Mouse (Mus musculus): ENCODE results near the gene Wfdc2. TPM values are rescaled to one million over a fixed set of nuclear protein-coding genes. Genes with fewer than 3 reads are reported as not detected.

Gene Wfdc2
- polyA plus RNA-seq (2015; fragmentation: Nextera tagmentation; extraction: Ambion mirVana) = 2.2 and 4.2 TPM in 2 replicates

DNA sequence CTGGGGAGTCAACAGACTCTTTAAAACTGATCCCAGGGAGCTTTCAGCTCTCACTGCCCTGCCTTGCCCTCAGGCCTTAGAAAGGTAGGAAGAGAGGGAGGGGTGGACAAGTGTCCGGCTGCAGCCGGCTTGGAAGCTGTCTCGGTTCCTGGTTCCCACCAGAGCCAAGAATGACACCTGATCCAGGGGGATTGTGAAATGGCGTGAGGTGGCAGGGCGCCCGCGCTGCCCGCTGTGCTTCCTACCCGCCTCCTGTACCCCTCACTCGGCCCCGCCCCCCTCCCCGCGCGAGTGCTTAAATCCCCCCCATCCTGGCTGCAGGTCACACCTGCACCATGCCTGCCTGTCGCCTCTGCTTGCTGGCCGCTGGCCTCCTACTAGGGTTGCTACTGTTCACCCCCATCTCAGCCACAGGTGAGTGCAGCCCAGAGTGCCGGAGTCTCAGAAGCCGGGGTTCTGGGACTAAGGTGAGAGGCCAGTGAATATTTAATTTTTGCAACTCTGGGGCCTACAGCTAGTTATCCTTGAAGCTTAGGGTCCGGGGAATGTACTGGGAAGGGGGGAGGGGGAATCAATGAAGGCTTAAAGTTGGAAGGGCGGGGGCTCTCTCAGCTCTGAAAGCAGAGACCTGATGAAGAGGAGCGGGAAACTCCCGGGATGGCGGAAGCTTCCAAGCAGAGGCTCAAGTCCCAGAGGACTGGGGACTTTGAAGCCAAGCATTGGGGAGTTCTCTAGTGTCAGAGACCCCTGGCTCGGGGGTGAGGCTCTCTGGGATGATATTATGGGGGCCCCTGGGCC is at the start of gene Wfdc2:
Gene Wfdc2 (plus strand): TSS at position 23 of the 798 bp plus-strand sequence.
- H3K4me1 ChIP-seq (replicated peaks) = peaks cover 20% of the 10 kb centered on the region
- H3K9me3 ChIP-seq = no peaks in the 10 kb centered on the region
- no peak for ATAC-seq (ENCODE audit: low read depth)
- H3K36me3 ChIP-seq = no peaks in the 10 kb centered on the region
- H3K9ac ChIP-seq = peak within 1 kb of the TSS; percentile 65
- peaks cover 44% of the 10 kb centered on the region for H3K27me3 ChIP-seq
- peak within 1 kb of the TSS; percentile 74 for H3K4me2 ChIP-seq
- H3K4me3 ChIP-seq = peak within 1 kb of the TSS; percentile 44
- WGBS = 6% methylated on average over 24 of the region's 24 CpGs
- H3K27ac ChIP-seq (replicated peaks) = no peak within 1 kb of the TSS

DNA sequence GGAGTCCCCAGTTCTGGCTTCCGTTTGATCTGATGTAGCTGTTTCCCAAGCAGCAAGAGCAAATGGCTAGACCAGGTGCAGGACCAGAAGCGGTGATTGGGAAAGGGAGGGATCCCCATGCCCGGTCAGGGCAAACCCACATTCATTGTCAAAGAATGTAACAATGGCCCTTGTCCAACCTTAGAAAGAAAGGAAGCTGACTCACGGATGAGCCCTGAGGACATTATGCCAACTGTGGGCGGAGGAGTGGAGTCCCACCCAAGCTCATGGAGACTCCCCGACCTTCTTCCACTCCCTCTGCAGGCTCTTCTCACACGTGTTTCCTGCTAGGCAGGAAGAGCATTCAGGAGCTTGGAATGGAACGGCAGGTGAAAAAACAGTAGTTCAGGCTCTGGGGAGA is 48.8 kb upstream of the Wfdc2 start:
- 79% methylated on average over 8 of the region's 8 CpGs for WGBS
- H3K36me3 ChIP-seq = peaks cover 6% of the 10 kb centered on the region

DNA sequence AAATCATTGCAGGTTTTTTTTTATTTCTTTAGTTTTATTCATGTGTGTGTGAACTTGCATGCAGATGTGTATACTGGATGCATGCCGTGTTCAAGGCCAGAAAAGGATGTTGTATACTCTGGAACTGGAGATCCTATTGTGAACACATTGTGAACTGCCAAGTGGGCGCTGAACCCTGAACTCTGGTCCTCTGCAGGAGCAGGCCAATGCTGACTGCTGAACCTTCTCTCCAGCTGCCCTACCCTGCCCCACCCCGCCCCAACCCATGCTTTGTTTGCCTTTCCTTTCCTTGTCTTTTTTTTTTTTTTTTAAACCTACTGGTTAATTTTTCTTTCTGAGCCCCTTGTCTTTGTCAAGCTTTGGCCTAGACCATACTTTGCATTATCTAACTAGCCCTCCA is 47.3 kb upstream of the Wfdc2 start:
- no peaks in the 10 kb centered on the region for H3K9me3 ChIP-seq
- H3K4me2 ChIP-seq = no peak overlapping the region
- no peaks in the 10 kb centered on the region for H3K36me3 ChIP-seq
- H3K27ac ChIP-seq (replicated peaks) = no peak overlapping the region
- WGBS = 88% methylated on average over 3 of the region's 3 CpGs
- no peak overlapping the region for H3K4me3 ChIP-seq
- H3K27me3 ChIP-seq = no peaks in the 10 kb centered on the region
- no peak overlapping the region for H3K9ac ChIP-seq
- no peak for ATAC-seq (ENCODE audit: low read depth)
- no peaks in the 10 kb centered on the region for H3K4me1 ChIP-seq (replicated peaks)

More for the DNA sequence above, 48.8 kb upstream of the Wfdc2 start:
- H3K4me2 ChIP-seq = no peak overlapping the region
- no peak overlapping the region for H3K4me3 ChIP-seq
- H3K27ac ChIP-seq (replicated peaks) = no peak overlapping the region
- H3K27me3 ChIP-seq = no peaks in the 10 kb centered on the region
- no peaks in the 10 kb centered on the region for H3K4me1 ChIP-seq (replicated peaks)
- no peaks in the 10 kb centered on the region for H3K9me3 ChIP-seq
- no peak for ATAC-seq (ENCODE audit: low read depth)
- no peak overlapping the region for H3K9ac ChIP-seq

DNA sequence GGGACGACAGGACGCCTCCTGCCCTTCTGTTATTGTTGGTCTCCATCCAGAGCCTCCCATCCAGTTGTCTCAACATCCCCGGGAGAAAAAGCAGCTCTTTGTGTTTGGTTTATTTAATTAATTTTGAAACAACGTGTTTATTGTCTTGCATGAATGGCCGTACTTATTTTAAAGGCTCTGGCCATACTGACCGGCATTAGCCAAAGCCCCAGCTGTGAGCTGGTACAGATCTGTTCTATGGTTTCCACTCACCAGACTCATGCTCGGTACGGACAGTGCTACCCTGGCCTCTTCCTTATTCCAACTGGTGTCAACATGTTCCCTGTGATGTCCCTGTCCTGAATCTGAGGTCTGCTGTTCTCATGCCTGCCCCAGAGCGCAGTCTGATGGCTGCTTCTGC is 46.3 kb upstream of the Wfdc2 start:
- no peaks in the 10 kb centered on the region for H3K27me3 ChIP-seq
- H3K9me3 ChIP-seq = no peaks in the 10 kb centered on the region
- H3K4me2 ChIP-seq = no peak overlapping the region
- no peaks in the 10 kb centered on the region for H3K4me1 ChIP-seq (replicated peaks)
- ATAC-seq (ENCODE audit: low read depth) = no peak
- H3K27ac ChIP-seq (replicated peaks) = no peak overlapping the region
- no peak overlapping the region for H3K9ac ChIP-seq
- no peaks in the 10 kb centered on the region for H3K36me3 ChIP-seq
- WGBS = 75% methylated on average over 9 of the region's 9 CpGs
- H3K4me3 ChIP-seq = no peak overlapping the region

DNA sequence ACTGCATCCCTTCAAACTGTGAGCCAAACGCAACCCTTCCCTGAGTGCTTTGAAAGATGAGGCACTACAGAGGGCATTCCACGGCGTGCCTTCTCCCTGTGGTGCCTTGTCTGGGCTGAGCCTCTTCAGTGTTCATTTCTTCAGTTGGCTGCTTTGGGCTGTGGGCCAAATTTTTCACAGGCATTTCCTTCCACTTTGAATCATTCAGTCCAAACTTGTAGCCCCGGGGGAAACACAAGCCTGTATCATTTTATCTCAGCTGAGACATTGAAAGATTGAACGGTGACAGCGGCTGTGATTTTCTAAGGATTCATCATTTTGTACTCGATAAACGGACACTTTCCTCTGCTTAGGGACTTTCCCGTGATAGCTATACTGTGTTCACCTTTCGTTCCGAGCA is 45.6 kb upstream of the Wfdc2 start:
- H3K4me1 ChIP-seq (replicated peaks) = peaks cover 1% of the 10 kb centered on the region; the same call in 1 of the 2 replicates
- no peak overlapping the region for H3K27ac ChIP-seq (replicated peaks)
- no peak overlapping the region for H3K4me3 ChIP-seq
- no peaks in the 10 kb centered on the region for H3K36me3 ChIP-seq
- WGBS = 89% methylated on average over 11 of the region's 11 CpGs
- ATAC-seq (ENCODE audit: low read depth) = no peak
- H3K9ac ChIP-seq = no peak overlapping the region
- no peaks in the 10 kb centered on the region for H3K9me3 ChIP-seq
- no peak overlapping the region for H3K4me2 ChIP-seq
- H3K27me3 ChIP-seq = no peaks in the 10 kb centered on the region; the same call in 1 of the 2 replicates

DNA sequence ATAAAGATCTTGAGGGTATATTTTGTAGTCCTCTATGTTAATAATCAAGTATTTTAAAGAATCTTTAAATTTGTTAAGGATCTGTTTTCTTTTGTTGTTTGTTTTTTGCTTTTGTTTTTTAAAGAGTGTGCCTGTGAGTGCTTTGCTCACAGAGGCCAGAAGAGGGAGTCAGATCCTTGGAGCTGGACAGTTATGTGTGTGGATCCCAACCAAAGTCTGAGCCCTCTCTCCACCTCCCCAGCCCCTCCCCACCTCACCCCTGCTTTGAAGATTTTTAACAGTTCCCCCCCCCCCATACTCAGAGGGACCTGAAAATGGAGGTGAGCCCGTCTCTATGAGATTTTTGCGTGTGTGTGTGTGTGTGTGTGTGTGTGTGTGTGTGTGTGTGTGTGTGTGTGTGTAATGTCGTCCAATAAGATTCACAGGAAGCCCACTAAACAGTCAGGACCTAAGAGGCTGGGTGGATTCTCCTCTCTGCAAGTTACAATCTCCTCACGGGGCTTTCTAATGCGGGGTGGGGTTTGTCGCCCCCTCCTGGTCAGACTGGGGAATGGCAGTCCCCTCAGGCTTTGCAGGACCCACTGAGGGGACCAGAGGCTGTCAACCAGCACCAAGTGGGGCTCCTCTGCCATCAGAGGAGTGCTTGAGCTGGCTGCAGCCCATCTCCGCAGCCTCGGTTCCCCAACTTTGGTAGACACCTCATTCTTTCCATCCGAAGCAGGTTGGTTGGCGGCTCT is 44.6 kb upstream of the Wfdc2 start:
- Histone ChIP-seq H3K9me3 (no peaks in the 10 kb centered on the region), H3K4me3 (no peak overlapping the region), H3K4me2 (no peak overlapping the region), H3K9ac (no peak overlapping the region), H3K4me1 (replicated peaks) (peaks cover 5% of the 10 kb centered on the region; the same call in 1 of the 2 replicates), H3K27ac (replicated peaks) (peak overlapping the region; percentile 24; the same call in 1 of the 2 replicates), H3K27me3 (peaks cover 8% of the 10 kb centered on the region; the same call in 1 of the 2 replicates), H3K36me3 (no peaks in the 10 kb centered on the region)
- no peak for ATAC-seq (ENCODE audit: low read depth)
- WGBS = 34% methylated on average over 10 of the region's 10 CpGs

DNA sequence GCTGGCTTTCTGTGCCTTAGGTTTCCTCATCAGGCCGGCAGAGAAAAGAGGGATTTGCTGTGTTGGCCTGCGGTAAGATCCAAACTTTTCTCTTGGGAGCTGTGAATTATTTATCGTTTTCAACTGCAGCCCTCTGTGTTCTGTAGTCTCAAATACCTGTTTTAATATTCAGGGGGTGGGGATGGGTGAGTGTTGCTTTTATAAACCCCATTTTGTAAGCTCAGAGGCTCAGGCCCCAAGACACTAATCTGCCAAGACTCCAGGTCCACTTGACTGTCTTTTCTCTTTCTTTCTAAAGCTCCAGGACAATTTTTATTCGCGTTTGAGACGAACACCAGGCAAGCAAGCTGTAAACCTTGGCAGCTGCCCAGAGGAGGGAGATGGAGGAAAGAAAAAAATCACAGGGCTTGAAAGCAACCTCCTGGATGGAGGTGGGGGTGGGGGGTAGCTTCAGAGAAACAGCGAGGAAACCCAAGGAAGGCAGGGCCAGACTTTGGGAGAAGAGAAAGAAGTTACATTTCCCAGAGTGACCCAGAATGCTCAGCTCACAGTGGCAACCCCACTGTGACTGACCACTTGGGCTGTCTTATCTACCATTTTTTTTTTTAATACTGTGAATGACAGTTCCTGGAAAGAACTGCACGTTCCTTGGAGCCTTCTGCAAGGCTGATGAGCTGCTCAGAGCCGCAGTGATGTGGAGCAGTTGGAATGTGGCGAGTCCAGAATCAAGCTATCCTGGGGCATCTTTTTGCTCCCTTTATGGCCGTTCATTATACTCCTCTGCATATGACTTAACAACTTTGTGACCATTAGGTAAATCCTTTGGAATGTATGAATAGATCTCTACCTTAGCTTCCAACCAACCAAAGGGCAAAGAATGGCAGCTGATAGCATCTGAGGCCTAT is 43.7 kb upstream of the Wfdc2 start:
- Histone ChIP-seq H3K27me3 (peaks cover 8% of the 10 kb centered on the region; the same call in 1 of the 2 replicates), H3K36me3 (no peaks in the 10 kb centered on the region), H3K9me3 (no peaks in the 10 kb centered on the region), H3K4me1 (replicated peaks) (peaks cover 5% of the 10 kb centered on the region; the same call in 1 of the 2 replicates), H3K27ac (replicated peaks) (peak overlapping the region; percentile 24; the same call in 1 of the 2 replicates), H3K4me2 (no peak overlapping the region), H3K9ac (no peak overlapping the region), H3K4me3 (no peak overlapping the region)
- WGBS = 51% methylated on average over 11 of the region's 11 CpGs
- no peak for ATAC-seq (ENCODE audit: low read depth)

DNA sequence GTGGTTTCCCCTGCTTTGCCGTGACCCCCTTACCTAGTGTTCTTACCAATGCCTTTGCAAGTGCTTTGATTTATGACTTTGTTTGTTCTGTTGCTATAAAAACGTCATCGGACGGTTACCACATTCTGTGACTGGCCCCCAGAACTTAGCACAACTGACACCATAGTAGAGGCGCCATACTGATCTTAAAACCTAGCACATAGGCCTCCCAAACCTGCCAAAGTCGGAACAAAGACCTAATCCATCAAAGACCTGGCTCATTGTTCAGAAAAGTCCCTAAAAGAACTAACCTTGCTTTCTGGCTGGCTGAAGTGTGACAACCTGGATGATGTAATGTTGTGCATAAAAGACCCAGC is 43.1 kb upstream of the Wfdc2 start:
- no peak overlapping the region for H3K4me2 ChIP-seq
- no peaks in the 10 kb centered on the region for H3K36me3 ChIP-seq
- no peak for ATAC-seq (ENCODE audit: low read depth)
- peaks cover 8% of the 10 kb centered on the region; the same call in 1 of the 2 replicates for H3K27me3 ChIP-seq
- no peak overlapping the region for H3K27ac ChIP-seq (replicated peaks)
- 54% methylated on average over 6 of the region's 6 CpGs for WGBS
- H3K9me3 ChIP-seq = no peaks in the 10 kb centered on the region
- no peak overlapping the region for H3K9ac ChIP-seq
- peaks cover 5% of the 10 kb centered on the region; the same call in 1 of the 2 replicates for H3K4me1 ChIP-seq (replicated peaks)
- H3K4me3 ChIP-seq = no peak overlapping the region

DNA sequence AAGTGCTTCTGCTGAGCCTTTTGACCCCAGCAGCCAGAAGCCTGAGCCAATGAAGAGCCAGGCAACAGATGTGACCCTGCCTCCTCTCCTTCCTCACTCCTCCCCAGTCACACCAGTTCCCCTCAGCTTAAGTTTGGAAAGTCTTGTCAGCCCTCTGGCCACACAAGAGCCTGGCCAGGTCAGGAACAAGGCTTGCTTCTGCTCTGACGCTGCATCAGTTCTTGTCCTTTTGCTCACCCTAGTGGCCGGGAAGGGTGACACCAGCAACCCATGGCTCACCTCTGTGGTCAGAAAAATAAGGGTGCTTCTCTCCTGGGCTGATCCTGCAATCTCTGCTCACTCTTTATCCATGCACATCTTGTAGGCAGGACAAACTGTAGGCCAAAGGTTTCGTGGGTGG is 41.4 kb upstream of the Wfdc2 start:
- WGBS = 14% methylated on average over 3 of the region's 3 CpGs
- Histone ChIP-seq H3K4me1 (replicated peaks) (peaks cover 5% of the 10 kb centered on the region; the same call in 1 of the 2 replicates), H3K27me3 (peaks cover 8% of the 10 kb centered on the region; the same call in 1 of the 2 replicates), H3K27ac (replicated peaks) (no peak overlapping the region), H3K4me2 (no peak overlapping the region), H3K9me3 (peaks cover 6% of the 10 kb centered on the region; the same call in 1 of the 2 replicates), H3K4me3 (no peak overlapping the region), H3K36me3 (no peaks in the 10 kb centered on the region), H3K9ac (no peak overlapping the region)
- ATAC-seq (ENCODE audit: low read depth) = no peak

DNA sequence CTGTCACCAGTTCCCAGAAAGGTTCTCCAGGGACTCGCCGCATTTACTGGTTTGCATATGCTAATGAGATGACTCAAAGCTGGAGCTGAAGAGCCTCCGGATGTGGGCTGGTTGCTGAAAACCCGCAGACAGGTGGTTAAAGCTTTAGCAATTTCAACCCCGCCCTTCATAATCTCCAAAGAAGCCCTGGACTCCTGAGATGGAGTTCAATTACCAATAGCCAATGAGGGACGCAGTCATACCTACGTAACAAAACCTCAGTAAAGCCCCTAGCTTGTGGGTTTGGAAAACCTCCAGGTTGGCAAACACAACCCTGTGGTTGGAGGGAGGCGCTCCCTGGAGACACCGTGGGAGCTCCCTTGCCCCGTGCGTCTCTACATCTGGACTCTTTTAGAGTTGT is 40.4 kb upstream of the Wfdc2 start:
- Histone ChIP-seq H3K4me2 (no peak overlapping the region), H3K4me3 (no peak overlapping the region), H3K27ac (replicated peaks) (no peak overlapping the region), H3K4me1 (replicated peaks) (peaks cover 5% of the 10 kb centered on the region; the same call in 1 of the 2 replicates), H3K36me3 (no peaks in the 10 kb centered on the region), H3K9ac (no peak overlapping the region), H3K27me3 (peaks cover 8% of the 10 kb centered on the region; the same call in 1 of the 2 replicates), H3K9me3 (peaks cover 14% of the 10 kb centered on the region)
- no peak for ATAC-seq (ENCODE audit: low read depth)
- WGBS = 18% methylated on average over 11 of the region's 11 CpGs

DNA sequence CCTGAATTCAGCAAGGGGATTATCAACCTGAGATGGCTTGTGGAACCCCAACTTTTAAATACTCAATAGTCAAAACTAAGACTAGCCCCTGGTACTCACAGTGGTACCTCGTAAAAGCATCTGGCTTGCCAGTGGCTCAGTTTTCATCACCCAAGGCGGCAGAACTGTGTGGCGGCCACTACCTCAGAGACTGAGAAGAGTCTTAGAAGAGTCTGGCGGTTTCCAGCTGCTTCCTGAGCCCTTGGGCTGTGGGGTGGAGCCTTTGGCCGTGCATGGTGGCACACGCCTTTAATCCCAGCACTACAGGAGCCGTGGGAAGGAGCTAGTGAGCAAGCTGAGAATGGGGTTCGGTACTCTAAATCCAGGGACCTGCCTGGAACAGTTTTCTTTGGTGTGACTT is 39.9 kb upstream of the Wfdc2 start:
- Histone ChIP-seq H3K9me3 (peaks cover 15% of the 10 kb centered on the region), H3K4me1 (replicated peaks) (peaks cover 5% of the 10 kb centered on the region; the same call in 1 of the 2 replicates), H3K4me2 (no peak overlapping the region), H3K9ac (no peak overlapping the region), H3K36me3 (no peaks in the 10 kb centered on the region), H3K27ac (replicated peaks) (no peak overlapping the region), H3K27me3 (peaks cover 8% of the 10 kb centered on the region; the same call in 1 of the 2 replicates), H3K4me3 (no peak overlapping the region)
- WGBS = 44% methylated on average over 8 of the region's 8 CpGs
- ATAC-seq (ENCODE audit: low read depth) = no peak
